In genomic region chr4:152087211-152088081, GRCm38 (mm10) we compare ENCODE assay signal across 9 mouse cellular contexts. TPM values are rescaled to one million over a fixed set of nuclear protein-coding genes. Genes with fewer than 3 reads are reported as not detected.
A peak's percentile ranks its signal among the peaks of the same experiment; 100 is the strongest.
DNase-seq lines count a peak whose midpoint lies in the region; ATAC-seq and TF ChIP-seq lines count a peak whose summit lies in the region.
"Had no signal": no experiment of that assay in that cellular context is flagged by ENCODE, and none has a peak within 500 bp of the region (broad histone marks: within the 10 kb centered on the region; RNA-seq: fewer than 3 reads in every experiment).

No protein-coding gene starts in this region.

- H3K27ac ChIP-seq in embryonic facial prominence, embryonic 14.5 days (replicated peaks; ENCODE audit: low read depth, low read length) = peak overlapping the region; percentile 58
- peak overlapping the region; percentile 14; the same call in 1 of the 2 replicates for H3K27ac ChIP-seq in limb, embryonic 11.5 days (replicated peaks; ENCODE audit: low read depth, low read length)
- H3K27ac ChIP-seq in olfactory bulb, adult 2 months (ENCODE audit: insufficient read depth, low read depth, low read length) = peak overlapping the region; percentile 24; the same call in 1 of the 2 replicates

- 9% methylated on average over 12 of the region's 12 CpGs for WGBS in lung, adult 2 months
- 4% methylated on average over 12 of the region's 12 CpGs for WGBS in embryonic facial prominence, embryonic 14.5 days
- 7% methylated on average over 12 of the region's 12 CpGs for WGBS in limb, embryonic 11.5 days
- WGBS in olfactory bulb, adult 2 months = 17% methylated on average over 12 of the region's 12 CpGs

- H3K4me3 ChIP-seq in lung, adult 2 months (replicated peaks; ENCODE audit: extremely low read depth, low read depth, low read length) = peak overlapping the region; percentile 77
- peak overlapping the region; percentile 86 for H3K4me3 ChIP-seq in embryonic facial prominence, embryonic 14.5 days (ENCODE audit: low read depth, low read length)
- peak overlapping the region; percentile 84 for H3K4me3 ChIP-seq in limb, embryonic 11.5 days (ENCODE audit: low read depth, low read length)
- peak overlapping the region; percentile 71 for H3K4me3 ChIP-seq in olfactory bulb, adult 2 months (ENCODE audit: insufficient read depth, low read depth, low read length)

- H3K27me3 ChIP-seq in embryonic facial prominence, embryonic 14.5 days (replicated peaks; ENCODE audit: control insufficient read depth, insufficient read depth, low read length) = no peaks in the 10 kb centered on the region
- H3K27me3 ChIP-seq in limb, embryonic 11.5 days (ENCODE audit: control insufficient read depth, insufficient read depth, low read length) = no peaks in the 10 kb centered on the region; the same call in 1 of the 2 replicates

- no peaks in the 10 kb centered on the region for H3K36me3 ChIP-seq in embryonic facial prominence, embryonic 14.5 days (ENCODE audit: control insufficient read depth, insufficient read depth, low read length)
- no peaks in the 10 kb centered on the region for H3K36me3 ChIP-seq in limb, embryonic 11.5 days (ENCODE audit: control insufficient read depth, insufficient read depth, low read length)

- no peaks in the 10 kb centered on the region for H3K9me3 ChIP-seq in embryonic facial prominence, embryonic 14.5 days (ENCODE audit: control insufficient read depth, low read length)
- 0 out of 2 replicates have a peak, but pooled peaks cover 2% of the 10 kb centered on the region for H3K9me3 ChIP-seq in limb, embryonic 11.5 days (ENCODE audit: control insufficient read depth, low read length)

- TF ChIP-seq CTCF in lung, adult 2 months (IDR thresholded peaks at IDR 0.05; ENCODE audit: insufficient read depth, low read length) = no peak
- no peak for TF ChIP-seq CTCF in olfactory bulb, adult 2 months (IDR thresholded peaks at IDR 0.05; ENCODE audit: insufficient read depth, low read depth, low read length)

- peaks cover 8% of the 10 kb centered on the region; the same call in 1 of the 2 replicates for H3K4me1 ChIP-seq in lung, adult 2 months (ENCODE audit: control insufficient read depth, insufficient read depth, low read length)
- peaks cover 18% of the 10 kb centered on the region for H3K4me1 ChIP-seq in embryonic facial prominence, embryonic 14.5 days (ENCODE audit: control insufficient read depth, insufficient read depth, low read length)
- H3K4me1 ChIP-seq in limb, embryonic 11.5 days (ENCODE audit: control insufficient read depth, insufficient read depth, low read length) = peaks cover 7% of the 10 kb centered on the region; the same call in 1 of the 2 replicates
- H3K4me1 ChIP-seq in olfactory bulb, adult 2 months (ENCODE audit: control insufficient read depth, insufficient read depth, low read length) = peaks cover 33% of the 10 kb centered on the region

- no peak for TF ChIP-seq POLR2A in lung, adult 2 months (IDR thresholded peaks at IDR 0.05; ENCODE audit: borderline replicate concordance, extremely low read depth, low read depth, low read length)
- no peak for TF ChIP-seq POLR2A in olfactory bulb, adult 2 months (IDR thresholded peaks at IDR 0.05; ENCODE audit: insufficient read depth, low read depth, low read length)

- peak; percentile 7; the same call in 1 of the 2 replicates for ATAC-seq in embryonic facial prominence, embryonic 14.5 days (ENCODE audit: low read depth)
- ATAC-seq in limb, embryonic 11.5 days (ENCODE audit: insufficient number of reproducible peaks, low FRiP score, low TSS enrichment, low read depth) = 0 out of 2 replicates have a peak, but pooled peaks have one; percentile 8

- peak overlapping the region; percentile 89 for H3K9ac ChIP-seq in embryonic facial prominence, embryonic 14.5 days (ENCODE audit: low read depth, low read length)
- peak overlapping the region; percentile 85 for H3K9ac ChIP-seq in limb, embryonic 11.5 days (ENCODE audit: low read length)

- DNase-seq in lung, adult 2 months = no peak
- DNase-seq in lung, postnatal 14 days = no peak
- no peak for DNase-seq in embryonic facial prominence, embryonic 14.5 days (ENCODE audit: low spot score)
- peak; percentile 44 for DNase-seq in limb, embryonic 11.5 days (ENCODE audit: low spot score)
- no peak for DNase-seq in Muller cell, postnatal 12 days (ENCODE audit: inconsistent ontology term)
- no peak for DNase-seq in layer of hippocampus, postnatal 25 days (ENCODE audit: extremely low spot score in 1 of 2, low spot score in 1 of 2)
- no peak for DNase-seq in gastrocnemius, postnatal 10 days

- peak overlapping the region; percentile 71 for H3K4me2 ChIP-seq in embryonic facial prominence, embryonic 14.5 days (ENCODE audit: low read depth, low read length)
- peak overlapping the region; percentile 93 for H3K4me2 ChIP-seq in limb, embryonic 11.5 days (ENCODE audit: low read depth, severe bottlenecking)

RNA-seq across cellular contexts. Expression of gene Plekhg5, which starts 15.1 kb away (rescaled TPM):
- 46.7 and 49.9 TPM in 2 replicates for polyA plus RNA-seq in lung, adult 2 months (2012; rRNA removed)
- polyA plus RNA-seq in embryonic facial prominence, embryonic 14.5 days (2014; fragmentation: Nextera tagmentation; extraction: Ambion mirVana) = 12.0 and 13.4 TPM in 2 replicates
- 8.8 and 8.9 TPM in 2 replicates for polyA plus RNA-seq in limb, embryonic 11.5 days (2014; fragmentation: Nextera tagmentation; extraction: Ambion mirVana)
- polyA plus RNA-seq in olfactory bulb, adult 2 months (2012; ENCODE audit: insufficient read depth, insufficient read length, low replicate concordance, missing spikeins) = not detected in 2 replicates
- total RNA-seq in layer of hippocampus, postnatal 25 days (2021) = 100 to 1,000 TPM; 128 to 173 TPM
- total RNA-seq in gastrocnemius, postnatal 10 days (2021) = 10 to 100 TPM; 14.7 to 22.0 TPM

RNA-seq across cellular contexts. Expression of gene Tnfrsf25, which starts 28.3 kb away (rescaled TPM):
- polyA plus RNA-seq in lung, adult 2 months (2012; rRNA removed) = 8.1 and 12.7 TPM in 2 replicates
- polyA plus RNA-seq in embryonic facial prominence, embryonic 14.5 days (2014; fragmentation: Nextera tagmentation; extraction: Ambion mirVana) = 0.65 and 1.4 TPM in 2 replicates
- polyA plus RNA-seq in limb, embryonic 11.5 days (2014; fragmentation: Nextera tagmentation; extraction: Ambion mirVana) = 0.38 and 0.79 TPM in 2 replicates
- not detected in 2 replicates for polyA plus RNA-seq in olfactory bulb, adult 2 months (2012; ENCODE audit: insufficient read depth, insufficient read length, low replicate concordance, missing spikeins)
- 10 to 100 TPM; 26.4 to 42.6 TPM for total RNA-seq in layer of hippocampus, postnatal 25 days (2021)
- 1 to 10 TPM in 1 of 2 experiments, under 1 TPM in 1; 0.82 to 2.9 TPM for total RNA-seq in gastrocnemius, postnatal 10 days (2021)

RNA-seq across cellular contexts. Expression of gene Nol9, which starts 48.3 kb away (rescaled TPM):
- polyA plus RNA-seq in lung, adult 2 months (2012; rRNA removed) = 16.7 and 18.2 TPM in 2 replicates
- polyA plus RNA-seq in embryonic facial prominence, embryonic 14.5 days (2014; fragmentation: Nextera tagmentation; extraction: Ambion mirVana) = 25.1 and 26.5 TPM in 2 replicates
- polyA plus RNA-seq in limb, embryonic 11.5 days (2014; fragmentation: Nextera tagmentation; extraction: Ambion mirVana) = 38.1 and 40.3 TPM in 2 replicates
- not detected in 2 replicates for polyA plus RNA-seq in olfactory bulb, adult 2 months (2012; ENCODE audit: insufficient read depth, insufficient read length, low replicate concordance, missing spikeins)
- 10 to 100 TPM; 20.9 to 22.3 TPM for total RNA-seq in layer of hippocampus, postnatal 25 days (2021)
- 10 to 100 TPM in 1 of 2 experiments, 1 to 10 TPM in 1; 8.7 to 12.9 TPM for total RNA-seq in gastrocnemius, postnatal 10 days (2021)

RNA-seq across cellular contexts. Expression of gene Tas1r1, which starts 49.1 kb away (rescaled TPM):
- polyA plus RNA-seq in lung, adult 2 months (2012; rRNA removed) = 0.08 TPM in 1 of 2 replicates, not detected in the other
- 1.2 and 1.5 TPM in 2 replicates for polyA plus RNA-seq in embryonic facial prominence, embryonic 14.5 days (2014; fragmentation: Nextera tagmentation; extraction: Ambion mirVana)
- 0.40 and 0.75 TPM in 2 replicates for polyA plus RNA-seq in limb, embryonic 11.5 days (2014; fragmentation: Nextera tagmentation; extraction: Ambion mirVana)
- polyA plus RNA-seq in olfactory bulb, adult 2 months (2012; ENCODE audit: insufficient read depth, insufficient read length, low replicate concordance, missing spikeins) = not detected in 2 replicates
- under 1 TPM; 0.49 to 0.54 TPM for total RNA-seq in layer of hippocampus, postnatal 25 days (2021)
- total RNA-seq in gastrocnemius, postnatal 10 days (2021) = 1 to 10 TPM; 1.1 to 1.3 TPM
- total RNA-seq: neutrophil, adult 5-6 weeks had no signal

RNA-seq across cellular contexts. Expression of gene Zbtb48, which starts 60.0 kb away (rescaled TPM):
- 15.9 and 21.6 TPM in 2 replicates for polyA plus RNA-seq in lung, adult 2 months (2012; rRNA removed)
- 19.0 and 19.9 TPM in 2 replicates for polyA plus RNA-seq in embryonic facial prominence, embryonic 14.5 days (2014; fragmentation: Nextera tagmentation; extraction: Ambion mirVana)
- polyA plus RNA-seq in limb, embryonic 11.5 days (2014; fragmentation: Nextera tagmentation; extraction: Ambion mirVana) = 21.0 and 23.9 TPM in 2 replicates
- not detected in 2 replicates for polyA plus RNA-seq in olfactory bulb, adult 2 months (2012; ENCODE audit: insufficient read depth, insufficient read length, low replicate concordance, missing spikeins)
- 10 to 100 TPM; 11.0 to 15.8 TPM for total RNA-seq in layer of hippocampus, postnatal 25 days (2021)
- total RNA-seq in gastrocnemius, postnatal 10 days (2021) = 1 to 10 TPM; 3.2 to 4.7 TPM
